Mouse (Mus musculus) liver, adult 2 months (tissue): Measurements from ENCODE around the gene Lpp. TPM values are rescaled to one million over a fixed set of nuclear protein-coding genes. Genes with fewer than 3 reads are reported as not detected.
A peak's percentile ranks its signal among the peaks of the same experiment; 100 is the strongest.

Source experiments
- DNase-seq: peaks from one replicate; pipeline ENCODE4 v3.0.0-alpha.2; 2011; ENCODE audit warnings: low read depth, low spot score; ENCODE audit errors: extremely low read depth
- H3K27ac ChIP-seq: fragments of 200-500 bp; replicated peaks from 2 replicates; pipeline ENCODE4 v1.5.1; 2012; ENCODE audit warnings: low read depth, mild to moderate bottlenecking, control low read depth, inconsistent platforms, low read length; ENCODE audit not compliant: insufficient read depth
- H3K27me3 ChIP-seq: fragments of 200-500 bp; 2 replicates; pipeline ENCODE4 v1.6.1; 2012; ENCODE audit warnings: mild to moderate bottlenecking, moderate library complexity, low read length, inconsistent platforms; ENCODE audit not compliant: control insufficient read depth, insufficient read depth
- H3K36me3 ChIP-seq: fragments of 200-500 bp; 2 replicates; pipeline ENCODE4 v1.6.1; 2012; ENCODE audit warnings: low read length, inconsistent platforms; ENCODE audit not compliant: control insufficient read depth, insufficient read depth
- H3K4me1 ChIP-seq: fragments of 200-500 bp; 2 replicates; pipeline ENCODE4 v1.6.1; 2011; ENCODE audit warnings: low read length; ENCODE audit not compliant: control insufficient read depth, insufficient read depth
- H3K4me3 ChIP-seq: fragments of 200-500 bp; 2 replicates; pipeline ENCODE4 v1.5.1; 2011; ENCODE audit warnings: low read depth, mild to moderate bottlenecking, control low read depth, low read length, moderate library complexity; ENCODE audit not compliant: insufficient read depth
- H3K79me2 ChIP-seq: fragments of 200-500 bp; 2 replicates; pipeline ENCODE4 v1.6.1; 2012; ENCODE audit warnings: inconsistent platforms, mild to moderate bottlenecking, low read length, moderate library complexity; ENCODE audit not compliant: control insufficient read depth, insufficient read depth
- H3K9ac ChIP-seq: fragments of 200-500 bp; 2 replicates; pipeline ENCODE4 v1.6.1; 2012; ENCODE audit warnings: low read depth, mild to moderate bottlenecking, control low read depth, inconsistent platforms, low read length
- CTCF ChIP-seq: fragments of 200-500 bp; IDR thresholded peaks from 2 replicates; pipeline ENCODE4 v1.5.1; 2011; ENCODE audit warnings: low read depth, low read length, control low read depth
- POLR2A ChIP-seq: fragments of 200-500 bp; IDR thresholded peaks from 2 replicates; pipeline ENCODE4 v1.6.1; 2011; ENCODE audit warnings: low read length, control low read depth; ENCODE audit not compliant: insufficient read depth; ENCODE audit errors: extremely low read depth
- WGBS: fragments of 180-500 bp; shearing (Covaris S2); methylation state at CpG from one replicate; pipeline ENCODE4 v1.1.7; 2018; 5-methylcytosine and 5-hydroxymethylcytosine counted together
- polyA plus RNA-seq: library from polyadenylated mRNA; depleted of rRNA; stranded (reverse); fragments of >200 nt; gene quantifications from 2 replicates; pipeline ENCODE4 v1.2.3, GENCODE M21; 2012
- total RNA-seq: library from RNA; depleted of rRNA; stranded (reverse); fragments of >200 nt; gene quantifications from 2 replicates; pipeline ENCODE4 v1.2.3, GENCODE M21; 2014

The Lpp gene
- total and polyA plus RNA-seq, 2 experiments = 7.5 to 23.0 TPM

DNA sequence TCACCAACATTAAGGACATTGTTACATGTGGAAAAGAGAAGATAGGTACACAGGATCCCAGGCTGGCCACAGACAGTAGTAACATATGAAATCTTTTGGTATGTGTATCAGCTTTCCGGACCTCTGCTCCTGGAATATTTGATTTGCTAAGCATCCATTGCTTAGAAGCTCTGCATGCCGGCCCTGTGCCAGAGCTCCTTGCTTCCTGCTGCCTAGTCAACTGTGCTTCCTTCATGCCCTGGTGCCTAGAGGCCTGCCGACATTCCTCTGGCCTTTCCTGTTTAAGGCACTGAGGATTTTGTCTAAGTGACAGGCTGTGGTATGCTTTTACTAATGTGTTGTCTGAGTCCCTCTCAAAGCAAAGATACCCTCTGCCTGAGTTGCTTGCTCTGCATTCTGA is 493.0 kb downstream of the Lpp start:
- 68% methylated on average over 3 of the region's 3 CpGs for WGBS
- H3K27ac ChIP-seq = no peak overlapping the region
- no peak overlapping the region for H3K9ac ChIP-seq
- DNase-seq = no peak
- H3K36me3 ChIP-seq = no peaks in the 10 kb centered on the region
- H3K27me3 ChIP-seq = no peaks in the 10 kb centered on the region
- H3K4me1 ChIP-seq = peaks cover 5% of the 10 kb centered on the region
- TF ChIP-seq POLR2A = no peak
- no peak for TF ChIP-seq CTCF
- H3K79me2 ChIP-seq = no peaks in the 10 kb centered on the region
- H3K4me3 ChIP-seq = no peak overlapping the region

- no peak for DNase-seq
- Histone ChIP-seq H3K27me3 (no peaks in the 10 kb centered on the region), H3K79me2 (no peaks in the 10 kb centered on the region), H3K27ac (no peak overlapping the region), H3K4me3 (no peak overlapping the region), H3K36me3 (no peaks in the 10 kb centered on the region), H3K9ac (no peak overlapping the region), H3K4me1 (peaks cover 4% of the 10 kb centered on the region)
- no peak for TF ChIP-seq CTCF
- no peak for TF ChIP-seq POLR2A
- 93% methylated on average over 7 of the region's 7 CpGs for WGBS
Measured at GRCm38 (mm10) chr16:24886943-24887342, 493.6 kb downstream of the Lpp start.

- Histone ChIP-seq H3K36me3 (no peaks in the 10 kb centered on the region), H3K4me1 (peaks cover 5% of the 10 kb centered on the region), H3K9ac (no peak overlapping the region), H3K79me2 (no peaks in the 10 kb centered on the region), H3K27ac (peak overlapping the region; percentile 46), H3K4me3 (no peak overlapping the region), H3K27me3 (no peaks in the 10 kb centered on the region)
- TF ChIP-seq CTCF = no peak
- TF ChIP-seq POLR2A = no peak
- WGBS = 22% methylated on average over 6 of the region's 6 CpGs
- peak; percentile 93 for DNase-seq
Measured at GRCm38 (mm10) chr16:24891453-24891852, 498.1 kb downstream of the Lpp start.

DNA sequence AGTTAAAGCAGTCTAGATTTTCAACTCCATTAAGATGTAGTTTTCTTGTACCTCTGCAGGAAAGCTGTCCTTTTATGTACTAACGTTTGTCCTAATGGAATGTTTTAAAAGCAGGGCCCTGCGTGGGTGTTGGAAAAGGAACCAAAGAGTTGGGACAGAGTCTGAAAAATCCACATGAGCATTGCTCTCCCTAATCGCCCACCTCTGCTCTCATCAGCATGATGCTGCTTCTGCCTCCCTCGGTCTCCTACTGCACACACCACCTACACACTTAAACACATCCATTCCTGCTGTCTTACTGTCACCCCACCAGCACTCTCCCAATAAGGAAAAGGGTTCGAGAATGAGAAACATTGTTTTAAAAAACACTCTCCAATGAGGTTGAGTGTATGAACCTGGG is 501.9 kb downstream of the Lpp start:
- no peak for DNase-seq
- peaks cover 11% of the 10 kb centered on the region for H3K4me1 ChIP-seq
- no peak overlapping the region for H3K9ac ChIP-seq
- no peak overlapping the region for H3K4me3 ChIP-seq
- H3K79me2 ChIP-seq = no peaks in the 10 kb centered on the region
- TF ChIP-seq CTCF = no peak
- TF ChIP-seq POLR2A = no peak
- 56% methylated on average over 5 of the region's 5 CpGs for WGBS
- H3K27ac ChIP-seq = no peak overlapping the region
- no peaks in the 10 kb centered on the region for H3K27me3 ChIP-seq
- H3K36me3 ChIP-seq = no peaks in the 10 kb centered on the region

DNA sequence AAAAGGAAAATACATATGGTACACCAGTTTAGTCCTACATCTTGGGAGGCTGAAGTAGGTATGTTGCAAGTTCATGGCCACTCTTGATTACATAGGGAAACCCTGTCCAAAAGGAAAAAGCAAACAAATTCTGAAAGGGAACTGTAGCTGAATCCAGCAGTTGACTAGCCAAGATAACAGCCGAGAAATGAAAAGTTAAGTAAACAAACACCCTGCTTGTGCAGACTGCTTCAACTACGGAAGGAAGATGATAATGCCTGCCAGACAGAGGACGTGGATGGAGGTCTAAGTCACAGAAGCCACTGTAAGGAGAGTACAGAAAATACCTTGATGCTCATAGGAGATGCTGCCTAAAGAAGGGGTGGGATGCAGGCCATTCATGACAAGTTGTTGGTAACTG is 504.3 kb downstream of the Lpp start:
- Histone ChIP-seq H3K27ac (peak overlapping the region; percentile 40), H3K4me3 (no peak overlapping the region), H3K9ac (peak overlapping the region; percentile 58; the same call in 1 of the 2 replicates), H3K79me2 (no peaks in the 10 kb centered on the region), H3K4me1 (peaks cover 23% of the 10 kb centered on the region), H3K36me3 (no peaks in the 10 kb centered on the region), H3K27me3 (no peaks in the 10 kb centered on the region)
- WGBS = 4% methylated on average over 3 of the region's 3 CpGs
- peak; percentile 93 for DNase-seq
- TF ChIP-seq CTCF (no peak), POLR2A (no peak)

DNA sequence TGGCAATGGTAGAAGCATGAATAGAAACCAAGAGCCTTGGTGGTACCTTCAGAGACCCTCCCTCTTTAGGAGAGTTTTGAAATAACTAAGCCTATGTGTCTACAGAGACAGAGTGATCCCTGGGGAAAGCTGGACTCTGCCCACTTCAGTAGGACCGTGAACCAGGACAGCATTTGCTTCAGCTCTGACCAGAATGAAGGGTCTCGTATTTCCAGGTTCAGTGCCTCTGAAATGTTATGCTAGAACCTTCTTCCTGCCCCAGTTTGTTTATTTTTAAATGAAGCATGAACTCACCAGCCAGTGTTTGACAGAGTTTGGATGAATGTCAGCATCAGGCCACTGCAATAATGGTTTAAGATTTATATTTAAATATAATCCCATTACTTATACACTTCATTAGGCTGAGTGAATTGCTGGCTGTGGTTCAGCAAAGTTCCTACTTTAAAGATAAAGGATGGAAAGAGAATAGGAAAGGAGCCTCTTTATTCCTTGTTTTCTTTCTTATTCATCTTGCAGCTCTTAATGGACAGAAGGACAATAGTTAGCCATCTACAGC is 507.0 kb downstream of the Lpp start:
- Histone ChIP-seq H3K36me3 (no peaks in the 10 kb centered on the region), H3K27ac (0 out of 2 replicates have a peak overlapping the region, but pooled peaks have one; percentile 2), H3K4me1 (peaks cover 23% of the 10 kb centered on the region), H3K27me3 (no peaks in the 10 kb centered on the region), H3K9ac (no peak overlapping the region), H3K79me2 (no peaks in the 10 kb centered on the region), H3K4me3 (no peak overlapping the region)
- peak; percentile 45 for DNase-seq
- TF ChIP-seq CTCF (no peak), POLR2A (no peak)
- 36% methylated on average over 2 of the region's 2 CpGs for WGBS
